Mouse (Mus musculus): Measurements from ENCODE around the gene Psmd11.

- TF ChIP-seq CTCF (IDR thresholded peaks at IDR 0.05; ENCODE audit: low read depth, low read length) (no peak), POLR2A (IDR thresholded peaks at IDR 0.05; ENCODE audit: borderline replicate concordance, low read depth, low read length) (no peak)
Observed at GRCm38 (mm10) chr11:80482347-80482746, 53.9 kb downstream of the Psmd11 start.

All from bone marrow macrophage, adult 2 months (primary cell).